Comparison of ENCODE assay signal across 23 mouse cellular contexts in genomic region chr11:68908846-68909503, GRCm38 (mm10). TPM values are rescaled to one million over a fixed set of nuclear protein-coding genes. Genes with fewer than 3 reads are reported as not detected.
DNase-seq lines count a peak whose midpoint lies in the region; ATAC-seq and TF ChIP-seq lines count a peak whose summit lies in the region.
"Had no signal": no experiment of that assay in that cellular context is flagged by ENCODE, and none has a peak within 500 bp of the region (broad histone marks: within the 10 kb centered on the region; RNA-seq: fewer than 3 reads in every experiment).

No protein-coding gene starts in this region.

- TF ChIP-seq EP300 in heart, adult 2 months (IDR thresholded peaks at IDR 0.05; ENCODE audit: insufficient read depth, low read depth, low read length): no peak

- ATAC-seq in kidney, embryonic 15.5 days (replicated peaks; ENCODE audit: low FRiP score): no peak
- ATAC-seq in embryonic facial prominence, embryonic 12.5 days (ENCODE audit: insufficient number of reproducible peaks, insufficient read depth, low FRiP score, low TSS enrichment): no peak
- no peak for ATAC-seq in limb, embryonic 12.5 days (ENCODE audit: insufficient number of reproducible peaks, insufficient read depth, low FRiP score, low TSS enrichment, low read depth)
- no peak for ATAC-seq in frontal cortex, adult (ENCODE audit: low TSS enrichment)
- ATAC-seq: forebrain, postnatal 0 days had no signal

- TF ChIP-seq CTCF in heart, adult 2 months (IDR thresholded peaks at IDR 0.05): no peak

- H3K4me2 ChIP-seq in kidney, embryonic 15.5 days: no peak overlapping the region
- no peak overlapping the region for H3K4me2 ChIP-seq in embryonic facial prominence, embryonic 12.5 days (replicated peaks)
- H3K4me2 ChIP-seq in limb, embryonic 12.5 days: no peak overlapping the region
- H3K4me2 ChIP-seq: hindbrain, embryonic 13.5 days; lung, embryonic 15.5 days had no signal

- H3K4me1 ChIP-seq in heart, adult 2 months (ENCODE audit: control insufficient read depth, insufficient read depth, low read length): peaks cover 17% of the 10 kb centered on the region
- H3K4me1 ChIP-seq in kidney, embryonic 15.5 days: peaks cover 33% of the 10 kb centered on the region
- H3K4me1 ChIP-seq in embryonic facial prominence, embryonic 12.5 days: no peaks in the 10 kb centered on the region
- H3K4me1 ChIP-seq in limb, embryonic 12.5 days (replicated peaks): peaks cover 18% of the 10 kb centered on the region
- H3K4me1 ChIP-seq: hindbrain, embryonic 13.5 days had no signal

- H3K36me3 ChIP-seq in heart, adult 2 months (ENCODE audit: control insufficient read depth, insufficient read depth, low read length): peaks cover 8% of the 10 kb centered on the region
- H3K36me3 ChIP-seq in kidney, embryonic 15.5 days: peaks cover 36% of the 10 kb centered on the region
- H3K36me3 ChIP-seq in embryonic facial prominence, embryonic 12.5 days: peaks cover 28% of the 10 kb centered on the region
- peaks cover 37% of the 10 kb centered on the region for H3K36me3 ChIP-seq in limb, embryonic 12.5 days

- no peak overlapping the region; the same call in 1 of the 2 replicates for H3K9ac ChIP-seq in heart, adult 2 months (ENCODE audit: low read depth, low read length)
- no peak overlapping the region for H3K9ac ChIP-seq in kidney, embryonic 15.5 days
- no peak overlapping the region for H3K9ac ChIP-seq in embryonic facial prominence, embryonic 12.5 days
- no peak overlapping the region for H3K9ac ChIP-seq in limb, embryonic 12.5 days (replicated peaks)
- H3K9ac ChIP-seq: forebrain, postnatal 0 days; hindbrain, embryonic 13.5 days; lung, embryonic 15.5 days had no signal

- peak overlapping the region; percentile 41 for H3K27ac ChIP-seq in heart, adult 2 months
- peak overlapping the region; percentile 46; the same call in 1 of the 2 replicates for H3K27ac ChIP-seq in kidney, embryonic 15.5 days
- 0 out of 2 replicates have a peak overlapping the region, but pooled peaks have one; percentile 9 for H3K27ac ChIP-seq in embryonic facial prominence, embryonic 12.5 days
- peak overlapping the region; percentile 54; the same call in 1 of the 2 replicates for H3K27ac ChIP-seq in limb, embryonic 12.5 days
- H3K27ac ChIP-seq: hindbrain, embryonic 13.5 days; lung, embryonic 15.5 days had no signal

- DNase-seq in heart, adult 2 months: no peak
- no peak for DNase-seq in heart, postnatal 36 days
- no peak for DNase-seq in kidney, postnatal 10 days
- DNase-seq: cerebellum, adult 2 months; embryo, embryonic 11 days; forebrain, postnatal 0 days; gastrocnemius, postnatal 14 days; thymus, postnatal 36 days had no signal

- intact Hi-C loops in heart, adult 2 months (cut with DNase I): no loop called here
- intact Hi-C loops in heart, postnatal 36 days (cut with DNase I): no loop called here

- no peaks in the 10 kb centered on the region for H3K79me2 ChIP-seq in heart, adult 2 months (replicated peaks; ENCODE audit: control insufficient read depth, insufficient read depth, low read length)

- H3K9me3 ChIP-seq in kidney, embryonic 15.5 days (replicated peaks): no peaks in the 10 kb centered on the region
- no peaks in the 10 kb centered on the region; the same call in 1 of the 2 replicates for H3K9me3 ChIP-seq in embryonic facial prominence, embryonic 12.5 days
- H3K9me3 ChIP-seq in limb, embryonic 12.5 days: no peaks in the 10 kb centered on the region
- H3K9me3 ChIP-seq: hindbrain, embryonic 13.5 days; lung, embryonic 15.5 days had no signal

- 47% methylated on average over 7 of the region's 7 CpGs for WGBS in heart, adult 2 months
- WGBS in kidney, embryonic 15.5 days: 46% methylated on average over 7 of the region's 7 CpGs
- 48% methylated on average over 7 of the region's 7 CpGs for WGBS in embryonic facial prominence, embryonic 12.5 days
- WGBS in limb, embryonic 12.5 days: 41% methylated on average over 7 of the region's 7 CpGs

- no peak overlapping the region for H3K4me3 ChIP-seq in heart, adult 2 months
- no peak overlapping the region for H3K4me3 ChIP-seq in kidney, embryonic 15.5 days (replicated peaks)
- no peak overlapping the region for H3K4me3 ChIP-seq in embryonic facial prominence, embryonic 12.5 days
- H3K4me3 ChIP-seq in limb, embryonic 12.5 days (replicated peaks): no peak overlapping the region
- H3K4me3 ChIP-seq: erythroblast, embryonic 14.5 days; hindbrain, embryonic 13.5 days; lung, embryonic 15.5 days; megakaryocyte, embryonic 14.5 days had no signal

- H3K27me3 ChIP-seq in heart, adult 2 months (ENCODE audit: control insufficient read depth, insufficient read depth, low read length): no peaks in the 10 kb centered on the region
- no peaks in the 10 kb centered on the region for H3K27me3 ChIP-seq in kidney, embryonic 15.5 days
- no peaks in the 10 kb centered on the region for H3K27me3 ChIP-seq in embryonic facial prominence, embryonic 12.5 days
- H3K27me3 ChIP-seq in limb, embryonic 12.5 days: no peaks in the 10 kb centered on the region
- H3K27me3 ChIP-seq: hindbrain, embryonic 13.5 days; lung, embryonic 15.5 days had no signal

- no peak for TF ChIP-seq POLR2A in heart, adult 2 months (IDR thresholded peaks at IDR 0.05; ENCODE audit: insufficient read depth, low read depth, low read length)

RNA-seq across cellular contexts. Expression of gene Rpl26, which starts 7.6 kb away (rescaled TPM):
- 100 to 1,000 TPM; 648 to 707 TPM for total RNA-seq in heart, adult 2 months (2021)
- polyA plus RNA-seq in heart, adult 2 months (2012; rRNA removed): 494 and 639 TPM in 2 replicates
- total RNA-seq in heart, postnatal 36 days (2021): 100 to 1,000 TPM; 655 to 678 TPM
- 1,042 and 1,119 TPM in 2 replicates for polyA plus RNA-seq in kidney, embryonic 15.5 days (2015; fragmentation: Nextera tagmentation; extraction: Ambion mirVana)
- 915 and 939 TPM in 2 replicates for polyA plus RNA-seq in embryonic facial prominence, embryonic 12.5 days (2016; fragmentation: Nextera tagmentation; extraction: Ambion mirVana)
- polyA plus RNA-seq in limb, embryonic 12.5 days (2016; fragmentation: Nextera tagmentation; extraction: Ambion mirVana): 1,086 and 1,101 TPM in 2 replicates

RNA-seq across cellular contexts. Expression of gene Odf4, which starts 17.9 kb away (rescaled TPM):
- not detected for total RNA-seq in heart, adult 2 months (2021)
- polyA plus RNA-seq in heart, adult 2 months (2012; rRNA removed): 0.25 and 0.41 TPM in 2 replicates
- not detected for total RNA-seq in heart, postnatal 36 days (2021)
- polyA plus RNA-seq in kidney, embryonic 15.5 days (2015; fragmentation: Nextera tagmentation; extraction: Ambion mirVana): not detected in 2 replicates
- not detected in 2 replicates for polyA plus RNA-seq in embryonic facial prominence, embryonic 12.5 days (2016; fragmentation: Nextera tagmentation; extraction: Ambion mirVana)
- not detected in 2 replicates for polyA plus RNA-seq in limb, embryonic 12.5 days (2016; fragmentation: Nextera tagmentation; extraction: Ambion mirVana)
- total RNA-seq: ES-E14; gastrocnemius, postnatal 14 days; liver, adult 2 months; monocyte, adult 5-6 weeks had no signal
- polyA plus RNA-seq: C2C12; erythroblast, embryonic 14.5 days; large intestine, adult 2 months; liver, adult 2 months; lung, embryonic 15.5 days had no signal

RNA-seq across cellular contexts. Expression of gene Rnf222, which starts 20.6 kb away (rescaled TPM):
- total RNA-seq in heart, adult 2 months (2021): under 1 TPM; 0.07 to 0.13 TPM
- polyA plus RNA-seq in heart, adult 2 months (2012; rRNA removed): 0.12 TPM in 2 replicates
- not detected for total RNA-seq in heart, postnatal 36 days (2021)
- 0.18 and 0.27 TPM in 2 replicates for polyA plus RNA-seq in kidney, embryonic 15.5 days (2015; fragmentation: Nextera tagmentation; extraction: Ambion mirVana)
- polyA plus RNA-seq in embryonic facial prominence, embryonic 12.5 days (2016; fragmentation: Nextera tagmentation; extraction: Ambion mirVana): 0.08 and 0.19 TPM in 2 replicates
- polyA plus RNA-seq in limb, embryonic 12.5 days (2016; fragmentation: Nextera tagmentation; extraction: Ambion mirVana): 0.05 TPM in 1 of 2 replicates, not detected in the other
- total RNA-seq: gastrocnemius, postnatal 14 days; monocyte, adult 5-6 weeks had no signal
- polyA plus RNA-seq: C2C12; erythroblast, embryonic 14.5 days; forebrain, postnatal 0 days; large intestine, adult 2 months; neural tube, embryonic 14.5 days; stomach, embryonic 14.5 days had no signal

RNA-seq across cellular contexts. Expression of gene Ndel1, which starts 37.3 kb away (rescaled TPM):
- total RNA-seq in heart, adult 2 months (2021): 10 to 100 TPM; 60.4 to 63.7 TPM
- 45.5 and 64.1 TPM in 2 replicates for polyA plus RNA-seq in heart, adult 2 months (2012; rRNA removed)
- total RNA-seq in heart, postnatal 36 days (2021): 10 to 100 TPM; 60.9 to 71.3 TPM
- 87.3 and 87.5 TPM in 2 replicates for polyA plus RNA-seq in kidney, embryonic 15.5 days (2015; fragmentation: Nextera tagmentation; extraction: Ambion mirVana)
- 78.6 and 82.0 TPM in 2 replicates for polyA plus RNA-seq in embryonic facial prominence, embryonic 12.5 days (2016; fragmentation: Nextera tagmentation; extraction: Ambion mirVana)
- 69.5 and 74.7 TPM in 2 replicates for polyA plus RNA-seq in limb, embryonic 12.5 days (2016; fragmentation: Nextera tagmentation; extraction: Ambion mirVana)

RNA-seq across cellular contexts. Expression of gene Arhgef15, which starts 48.3 kb away (rescaled TPM):
- 10 to 100 TPM; 27.8 to 28.5 TPM for total RNA-seq in heart, adult 2 months (2021)
- 52.9 and 77.3 TPM in 2 replicates for polyA plus RNA-seq in heart, adult 2 months (2012; rRNA removed)
- 10 to 100 TPM; 25.6 to 32.5 TPM for total RNA-seq in heart, postnatal 36 days (2021)
- polyA plus RNA-seq in kidney, embryonic 15.5 days (2015; fragmentation: Nextera tagmentation; extraction: Ambion mirVana): 15.8 and 19.6 TPM in 2 replicates
- 8.1 and 8.5 TPM in 2 replicates for polyA plus RNA-seq in embryonic facial prominence, embryonic 12.5 days (2016; fragmentation: Nextera tagmentation; extraction: Ambion mirVana)
- 6.1 and 7.0 TPM in 2 replicates for polyA plus RNA-seq in limb, embryonic 12.5 days (2016; fragmentation: Nextera tagmentation; extraction: Ambion mirVana)
- total RNA-seq: monocyte, adult 5-6 weeks had no signal
- polyA plus RNA-seq: erythroblast, embryonic 14.5 days had no signal
